Mouse (Mus musculus) embryonic fibroblast, embryonic 13.5 days (primary cell): Measurements from ENCODE around the gene Aco2. TPM values are rescaled to one million over a fixed set of nuclear protein-coding genes. Genes with fewer than 3 reads are reported as not detected.

Source experiments
- H3K27ac ChIP-seq: 2 replicates; pipeline ENCODE4 v1.5.1; 2012; ENCODE audit warnings: low read length, control low read depth, inconsistent platforms; ENCODE audit not compliant: insufficient read depth
- H3K4me1 ChIP-seq: 2 replicates; pipeline ENCODE4 v1.6.1; 2011; ENCODE audit warnings: low read length; ENCODE audit not compliant: control insufficient read depth, insufficient read depth
- H3K4me3 ChIP-seq: 2 replicates; pipeline ENCODE4 v1.5.1; 2011; ENCODE audit warnings: mild to moderate bottlenecking, control low read depth, low read length; ENCODE audit not compliant: insufficient read depth
- CTCF ChIP-seq: IDR thresholded peaks from 2 replicates; pipeline ENCODE4 v1.5.1; 2011; ENCODE audit warnings: mild to moderate bottlenecking, control low read depth, low read length, moderate library complexity, borderline replicate concordance; ENCODE audit not compliant: insufficient read depth
- POLR2A ChIP-seq: IDR thresholded peaks from 2 replicates; pipeline ENCODE4 v1.6.1; 2011; ENCODE audit warnings: low read depth, mild to moderate bottlenecking, control low read depth, low read length, moderate library complexity
- polyA plus RNA-seq: library from polyadenylated mRNA; stranded (reverse); fragments of >200 nt; gene quantifications from 2 replicates; pipeline ENCODE4 v1.2.4, GENCODE M21; 2011; ENCODE audit warnings: low read depth; ENCODE audit not compliant: missing spikeins, insufficient read length

The Aco2 gene
- polyA plus RNA-seq, 1 experiment = 150 TPM

- Histone ChIP-seq H3K4me3 (no peak overlapping the region), H3K4me1 (no peaks in the 10 kb centered on the region), H3K27ac (no peak overlapping the region)
- TF ChIP-seq POLR2A (no peak), CTCF (no peak)
Observed at GRCm38 (mm10) chr15:81845724-81846123, 26.4 kb upstream of the Aco2 start.

- Histone ChIP-seq H3K4me3 (no peak overlapping the region), H3K27ac (no peak overlapping the region)
- TF ChIP-seq CTCF = no peak
- no peak for TF ChIP-seq POLR2A
Observed at GRCm38 (mm10) chr15:81846755-81847154, 25.4 kb upstream of the Aco2 start.

GRCm38 (mm10) chr15:81847161-81847560 lies 24.9 kb upstream of the Aco2 start:
- Histone ChIP-seq H3K4me3 (no peak overlapping the region), H3K27ac (no peak overlapping the region), H3K4me1 (no peaks in the 10 kb centered on the region)
- TF ChIP-seq CTCF (no peak), POLR2A (no peak)

More at GRCm38 (mm10) chr15:81846755-81847154, 25.4 kb upstream of the Aco2 start:
- H3K4me1 ChIP-seq = no peaks in the 10 kb centered on the region

GRCm38 (mm10) chr15:81847861-81848260 lies 24.2 kb upstream of the Aco2 start:
- Histone ChIP-seq H3K27ac (no peak overlapping the region), H3K4me1 (no peaks in the 10 kb centered on the region), H3K4me3 (no peak overlapping the region)
- TF ChIP-seq POLR2A (no peak), CTCF (no peak)

- Histone ChIP-seq H3K4me3 (no peak overlapping the region), H3K27ac (no peak overlapping the region), H3K4me1 (no peaks in the 10 kb centered on the region)
- TF ChIP-seq CTCF (0 out of 2 replicates have a peak, but pooled peaks have one; percentile 24), POLR2A (no peak)
Observed at GRCm38 (mm10) chr15:81848301-81848700, 23.8 kb upstream of the Aco2 start.

- H3K4me3 ChIP-seq = no peak overlapping the region
Observed at GRCm38 (mm10) chr15:81849104-81849503, 23.0 kb upstream of the Aco2 start.

GRCm38 (mm10) chr15:81850718-81851117 lies 21.4 kb upstream of the Aco2 start:
- TF ChIP-seq POLR2A = no peak
- no peak for TF ChIP-seq CTCF
- H3K27ac ChIP-seq = no peak overlapping the region
- H3K4me1 ChIP-seq = peaks cover 4% of the 10 kb centered on the region; the same call in 1 of the 2 replicates
- no peak overlapping the region for H3K4me3 ChIP-seq

More at GRCm38 (mm10) chr15:81849104-81849503, 23.0 kb upstream of the Aco2 start:
- no peak overlapping the region for H3K27ac ChIP-seq
- no peaks in the 10 kb centered on the region for H3K4me1 ChIP-seq
- TF ChIP-seq POLR2A = no peak
- TF ChIP-seq CTCF = no peak

- no peak for TF ChIP-seq POLR2A
- no peak for TF ChIP-seq CTCF
- H3K27ac ChIP-seq = no peak overlapping the region
- peaks cover 4% of the 10 kb centered on the region; the same call in 1 of the 2 replicates for H3K4me1 ChIP-seq
- no peak overlapping the region for H3K4me3 ChIP-seq
Observed at GRCm38 (mm10) chr15:81851375-81851774, 20.7 kb upstream of the Aco2 start.

- Histone ChIP-seq H3K27ac (no peak overlapping the region), H3K4me1 (peaks cover 4% of the 10 kb centered on the region; the same call in 1 of the 2 replicates), H3K4me3 (no peak overlapping the region)
- TF ChIP-seq POLR2A (no peak), CTCF (no peak)
Observed at GRCm38 (mm10) chr15:81852411-81853000, 19.6 kb upstream of the Aco2 start.

- H3K4me1 ChIP-seq = peaks cover 4% of the 10 kb centered on the region; the same call in 1 of the 2 replicates
- H3K27ac ChIP-seq = no peak overlapping the region
- TF ChIP-seq CTCF = no peak
- no peak for TF ChIP-seq POLR2A
- H3K4me3 ChIP-seq = no peak overlapping the region
Observed at GRCm38 (mm10) chr15:81853081-81853480, 19.0 kb upstream of the Aco2 start.
